Mouse (Mus musculus) stomach, postnatal 0 days (tissue): Measurements from ENCODE around the gene Cdc34.

ENCODE experiments used
- CTCF ChIP-seq: IDR thresholded peaks from 2 replicates; pipeline ENCODE4 v1.5.1; 2016; ENCODE audit warnings: antibody characterized with exemption, low read depth, mild to moderate bottlenecking, moderate library complexity
- EP300 ChIP-seq: optimal IDR thresholded peaks from 2 replicates; pipeline ENCODE3; 2016; ENCODE audit warnings: antibody characterized with exemption

DNA sequence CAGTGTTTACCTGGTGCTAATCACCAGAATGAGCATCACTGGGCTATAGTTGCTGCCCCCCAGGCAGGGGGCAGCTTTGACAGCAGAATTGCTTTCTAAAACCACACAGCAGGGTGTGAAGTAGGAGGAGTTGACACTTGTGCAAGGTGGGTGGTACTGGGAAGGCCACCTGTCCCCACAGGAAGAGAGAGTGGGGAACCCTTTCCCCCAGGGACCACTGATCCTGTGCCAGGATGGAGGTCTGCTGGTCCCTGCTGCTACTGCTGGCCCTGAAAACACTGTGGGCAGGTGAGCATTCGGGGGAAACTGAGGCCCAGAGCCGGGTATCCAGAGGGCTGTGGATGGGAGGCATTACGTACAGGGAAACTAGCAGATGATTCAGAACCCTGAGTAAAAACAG, 7.2 kb downstream of the Cdc34 start:
- no peak for TF ChIP-seq CTCF
- TF ChIP-seq EP300 = no peak
